Mouse (Mus musculus): ENCODE measurements around the gene Smap2. TPM values are rescaled to one million over a fixed set of nuclear protein-coding genes. Genes with fewer than 3 reads are reported as not detected.

Gene Smap2
- total RNA-seq, 4 experiments from 2014 or later = 151 to 166 (median 157) TPM

DNA sequence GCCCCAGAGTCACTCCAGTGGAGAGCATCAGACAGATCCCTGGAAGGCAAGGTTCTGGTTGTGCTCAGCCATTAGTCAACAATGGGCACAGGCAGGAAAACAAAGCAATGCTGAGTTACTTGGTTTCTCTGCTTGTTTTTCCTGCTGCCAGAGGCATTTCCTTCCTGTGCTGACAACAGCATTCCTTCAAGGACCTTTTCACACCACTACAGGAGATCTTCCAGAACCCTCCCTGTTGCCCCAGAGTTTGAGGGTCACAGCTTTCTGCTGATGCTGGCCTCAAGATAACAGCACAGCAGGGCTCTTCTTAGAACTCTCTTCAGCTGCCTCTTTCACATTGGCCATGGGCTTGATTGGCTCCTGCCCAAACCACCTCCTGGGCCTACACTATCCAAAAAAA lies 4.9 kb upstream of the Smap2 start:
- DNase-seq (ENCODE audit: low spot score in 2 of 2) = no peak

DNA sequence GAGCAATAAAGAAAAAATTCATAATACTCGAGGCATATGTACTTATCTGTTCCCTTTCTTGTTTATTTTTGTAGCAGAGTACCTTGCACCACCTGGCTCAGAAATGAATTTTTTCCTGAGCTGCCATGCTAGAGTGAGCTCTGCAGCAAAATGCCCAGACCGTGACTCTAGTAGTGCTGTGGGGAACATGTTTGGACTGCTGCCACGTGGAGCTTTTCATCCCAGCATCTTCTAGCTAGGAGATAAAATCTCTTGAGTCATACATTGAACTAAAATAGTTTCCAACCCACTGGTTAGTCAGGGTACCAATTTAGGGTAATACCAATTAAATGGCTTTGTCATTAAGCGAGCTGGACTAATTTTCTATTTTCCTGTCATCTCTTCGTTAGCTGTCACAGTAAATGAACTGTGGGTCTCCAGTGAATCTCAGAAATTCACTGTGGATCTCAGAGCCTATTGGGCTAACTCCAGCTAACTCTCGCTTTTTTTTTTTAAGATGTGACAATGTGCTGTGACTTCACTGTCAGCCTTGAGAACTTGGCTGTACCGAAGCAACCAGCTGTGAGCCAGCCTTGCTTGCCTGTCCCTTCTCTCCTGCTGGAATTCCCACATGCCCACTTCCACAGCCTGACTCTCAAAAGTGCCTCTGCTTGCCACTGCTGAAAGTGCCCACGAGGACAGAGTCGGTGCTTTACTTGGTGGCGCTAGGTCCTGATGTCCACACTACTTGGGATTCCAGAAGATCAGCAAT lies 3.2 kb upstream of the Smap2 start:
- no peak for DNase-seq (ENCODE audit: low spot score in 2 of 2)

DNA sequence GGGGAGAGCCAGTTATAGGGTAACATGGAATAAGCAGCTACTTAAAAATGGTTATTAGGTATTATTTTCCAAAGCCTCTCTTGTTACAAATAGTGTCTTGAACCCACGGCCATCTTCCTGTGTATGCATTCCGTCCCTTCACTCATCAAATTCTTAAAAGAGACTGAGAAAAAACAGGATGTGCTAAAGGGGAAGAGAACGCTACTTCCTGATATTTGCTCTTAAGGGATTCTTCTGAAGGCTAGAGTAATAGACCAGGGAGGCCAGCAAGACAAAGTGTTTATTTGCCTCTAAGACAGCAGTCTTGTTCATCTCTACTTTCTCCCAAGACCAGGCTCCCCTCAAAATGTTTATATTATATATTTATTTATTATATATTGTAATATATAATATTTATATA lies 1.2 kb upstream of the Smap2 start:
- DNase-seq (ENCODE audit: low spot score in 2 of 2) = no peak

DNA sequence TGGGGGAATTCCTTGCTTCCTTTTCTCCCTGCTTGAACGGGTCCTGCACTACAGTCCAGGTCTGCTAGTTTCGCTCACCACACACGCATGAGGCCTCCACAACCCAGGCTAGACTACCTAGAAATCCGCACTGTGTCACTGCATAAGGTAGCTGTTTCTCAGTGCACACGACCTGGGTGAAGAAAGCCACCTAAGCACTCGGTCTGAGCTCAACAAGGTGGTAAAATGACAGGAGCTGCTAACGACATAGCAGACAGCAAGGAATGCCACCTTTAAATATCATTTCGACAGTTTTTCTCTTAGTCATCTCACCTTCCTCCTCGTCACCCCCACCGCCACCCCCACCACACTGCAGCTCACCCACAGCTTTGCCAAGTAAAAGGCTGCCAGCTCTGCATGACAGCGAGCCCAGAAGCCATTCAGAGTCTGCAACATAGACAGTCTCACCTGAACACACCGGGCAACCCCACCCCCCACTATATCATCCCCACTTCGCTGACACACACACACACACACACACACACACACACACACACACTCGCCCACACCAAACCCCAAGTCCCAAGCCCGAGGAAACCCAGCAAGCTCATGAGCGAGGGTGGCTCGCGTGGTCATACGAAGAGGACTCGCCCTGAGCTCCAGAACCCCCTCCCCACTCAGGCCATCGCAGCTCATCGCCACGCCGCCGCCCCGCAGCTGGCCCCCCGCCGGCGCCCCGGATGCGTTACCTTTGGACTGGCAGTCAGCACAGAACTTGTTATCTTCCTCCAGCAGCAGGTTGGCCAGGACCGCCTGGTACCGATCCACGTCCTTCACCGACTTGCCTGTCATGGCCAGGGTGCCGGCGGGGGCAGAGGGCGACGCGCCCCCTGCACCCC lies 787 bp downstream of the Smap2 start:
- peak in 1 of 2 experiments; percentile 40 for DNase-seq (ENCODE audit: low spot score in 2 of 2)

DNA sequence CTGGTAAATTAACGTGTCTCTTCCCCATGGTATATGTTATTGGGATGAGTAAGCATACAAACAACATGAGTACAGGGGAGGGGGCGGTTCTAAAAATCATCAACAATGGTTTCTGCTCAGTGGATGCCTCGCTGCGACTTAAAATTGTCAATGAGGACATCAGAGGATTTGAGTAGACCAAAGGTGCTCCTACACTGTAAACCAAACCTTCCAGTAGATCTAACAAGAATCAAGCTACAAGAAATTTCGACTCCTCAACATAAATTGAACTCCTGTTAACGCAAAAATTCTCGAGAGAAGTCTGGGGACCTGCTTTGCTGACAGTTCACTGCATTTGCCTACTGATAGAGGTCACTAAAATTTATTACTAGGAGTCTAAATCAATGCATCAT lies 1.8 kb downstream of the Smap2 start:
- DNase-seq (ENCODE audit: low spot score in 2 of 2) = no peak

DNA sequence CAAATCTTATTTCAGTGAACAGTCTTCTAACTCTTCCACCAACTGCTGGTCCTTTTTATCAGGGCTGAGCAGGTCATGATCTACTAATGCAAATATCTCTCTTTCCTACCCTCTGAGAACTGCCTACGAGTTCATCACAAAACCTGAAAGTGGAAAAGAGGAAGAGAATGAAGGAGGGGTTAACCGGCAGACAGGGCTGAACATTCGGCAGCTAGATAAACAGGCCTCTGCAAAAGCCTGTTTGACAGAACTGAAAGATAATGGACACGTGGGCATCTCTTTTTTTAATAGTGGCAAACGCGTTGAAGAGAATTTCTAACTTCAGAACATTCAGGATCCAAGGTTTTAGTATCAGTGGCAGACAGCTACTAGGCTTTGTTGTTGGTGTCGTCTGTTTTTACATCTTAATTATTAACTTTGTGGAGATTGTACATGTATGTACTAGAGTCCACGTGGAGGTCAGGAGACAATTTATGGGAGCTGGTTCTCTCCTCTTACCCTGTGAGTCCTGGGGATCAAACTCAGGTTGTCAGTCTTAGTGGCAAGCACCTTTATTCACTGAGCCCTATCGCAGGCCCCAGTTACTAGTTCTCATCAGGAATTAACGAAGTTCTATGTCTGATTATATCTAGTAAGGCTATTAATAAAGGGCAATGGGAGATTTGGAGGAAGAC lies 2.3 kb downstream of the Smap2 start:
- DNase-seq (ENCODE audit: low spot score in 2 of 2) = no peak

DNA sequence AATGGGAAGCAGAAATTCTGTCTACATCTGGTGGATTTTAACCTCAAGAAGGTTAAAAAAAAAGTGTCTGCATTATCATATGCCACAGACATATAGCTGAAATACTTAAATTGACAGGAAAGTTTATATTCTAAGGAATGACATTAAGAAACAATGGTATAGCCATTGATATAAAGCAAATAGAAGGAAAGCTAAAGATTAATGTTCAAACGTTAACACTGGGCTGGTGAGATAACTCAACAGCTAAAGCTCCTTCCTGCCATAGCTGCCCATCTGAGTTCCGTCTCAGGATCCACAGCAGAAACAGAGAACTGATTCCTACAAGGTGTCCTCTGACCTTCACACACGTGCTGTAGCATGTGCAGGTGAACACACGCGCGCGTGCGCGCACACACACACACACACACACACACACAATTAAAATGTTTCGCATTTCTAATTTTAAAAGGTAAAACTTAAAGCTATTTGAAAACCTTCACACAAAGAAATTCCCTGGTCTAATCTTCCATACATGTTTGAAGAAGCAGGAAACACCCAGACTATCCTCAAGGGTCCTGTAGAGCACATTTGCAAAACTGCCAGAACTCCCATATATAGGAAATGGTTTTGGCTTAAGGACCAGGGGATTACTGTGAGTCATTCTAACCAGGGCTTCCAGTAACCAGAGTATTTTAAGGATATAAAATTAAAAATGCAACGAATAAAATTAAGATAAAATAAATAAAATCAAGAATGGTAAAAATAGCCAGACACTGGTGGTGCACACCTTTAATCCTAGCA lies 6.1 kb downstream of the Smap2 start:
- no peak for DNase-seq (ENCODE audit: low spot score in 2 of 2)

DNA sequence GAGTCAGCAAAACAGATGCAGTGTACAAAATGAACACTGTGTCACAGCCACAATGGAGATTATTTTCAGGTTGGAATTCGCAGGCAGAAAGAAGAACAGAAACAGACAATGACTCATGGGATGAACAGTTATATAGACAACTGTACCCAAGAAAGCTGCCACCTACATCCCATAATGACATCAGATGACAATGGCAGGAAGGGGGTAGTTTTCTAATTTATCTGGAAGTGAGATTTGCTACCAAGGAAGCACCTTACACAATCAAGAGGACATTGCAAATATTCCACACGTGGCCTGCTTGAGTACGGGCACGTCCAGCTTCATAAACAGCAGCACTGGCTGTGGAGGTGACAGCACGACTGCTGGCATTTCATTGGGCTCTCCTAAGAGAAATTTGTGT lies 7.9 kb downstream of the Smap2 start:
- DNase-seq (ENCODE audit: low spot score in 2 of 2) = no peak

DNA sequence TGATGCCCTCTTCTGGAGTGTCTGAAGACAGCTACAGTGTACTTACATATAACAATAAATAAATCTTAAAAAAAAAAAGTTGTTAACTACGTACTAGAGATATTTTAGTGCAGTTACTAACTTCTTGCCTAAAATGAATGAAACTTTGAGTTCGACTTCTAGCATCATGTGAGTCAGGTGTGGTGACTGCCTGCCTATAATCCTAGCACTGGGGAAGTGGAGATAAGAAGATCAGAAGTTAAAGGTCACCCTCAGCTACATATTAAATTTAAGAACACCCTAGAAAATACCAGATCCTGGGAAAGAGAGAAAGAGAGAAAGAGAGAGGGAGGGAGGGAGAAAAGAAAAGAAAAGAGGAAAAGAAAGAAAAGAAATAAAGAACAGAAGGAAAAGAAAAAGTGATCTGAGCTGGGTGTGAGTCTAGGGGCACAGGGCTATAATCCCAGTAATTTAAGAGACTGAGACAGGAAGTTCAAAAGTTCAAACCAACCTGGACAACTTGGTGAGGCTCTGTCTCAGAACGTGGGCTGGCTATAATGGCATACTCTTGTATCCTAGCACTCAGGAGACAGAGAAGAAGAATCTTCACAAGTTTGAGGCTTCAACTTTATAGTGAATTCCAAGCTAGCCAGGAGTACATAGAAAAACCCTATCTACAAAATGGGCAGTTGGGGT lies 8.8 kb downstream of the Smap2 start:
- DNase-seq (ENCODE audit: low spot score in 2 of 2) = no peak

DNA sequence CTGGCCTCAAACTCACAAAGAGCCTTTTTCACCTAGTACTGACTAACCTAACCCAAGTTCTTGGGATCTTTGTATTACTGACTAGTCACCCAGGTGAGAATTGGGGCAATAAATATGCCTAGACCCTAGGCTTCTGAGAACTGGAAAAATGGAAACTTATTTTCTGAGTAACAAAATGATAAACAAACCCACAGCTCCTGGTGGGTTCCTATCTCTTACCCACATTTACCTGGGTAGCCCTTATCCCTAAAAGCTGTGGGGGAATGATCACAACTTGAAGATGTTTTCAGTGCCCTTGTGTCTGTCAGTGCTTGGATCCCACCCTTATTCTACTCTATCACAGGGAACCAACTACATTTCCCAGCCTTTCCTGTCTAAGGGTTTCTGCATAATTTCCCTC lies 10.0 kb downstream of the Smap2 start:
- DNase-seq (ENCODE audit: low spot score in 2 of 2) = no peak

DNA sequence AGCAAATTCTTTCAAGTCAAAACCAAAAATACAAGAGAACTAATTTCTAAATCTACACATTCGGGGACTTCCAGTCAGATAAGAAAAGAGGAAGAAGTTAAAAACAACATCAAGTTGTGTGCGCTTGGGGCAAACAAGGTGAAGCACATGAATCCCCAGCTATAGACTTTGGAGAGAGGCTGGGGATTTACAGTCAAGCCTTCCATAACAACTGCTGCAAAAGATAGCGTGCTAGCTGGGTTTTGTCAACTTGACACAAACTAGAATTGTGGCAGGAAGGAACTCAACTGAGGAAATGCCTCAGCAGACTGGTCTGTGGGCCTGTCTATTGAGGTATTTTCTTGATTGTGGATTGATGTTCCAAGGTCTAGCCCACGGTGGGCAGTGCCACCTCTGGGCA lies 12.4 kb downstream of the Smap2 start:
- DNase-seq (ENCODE audit: low spot score in 2 of 2) = no peak

DNA sequence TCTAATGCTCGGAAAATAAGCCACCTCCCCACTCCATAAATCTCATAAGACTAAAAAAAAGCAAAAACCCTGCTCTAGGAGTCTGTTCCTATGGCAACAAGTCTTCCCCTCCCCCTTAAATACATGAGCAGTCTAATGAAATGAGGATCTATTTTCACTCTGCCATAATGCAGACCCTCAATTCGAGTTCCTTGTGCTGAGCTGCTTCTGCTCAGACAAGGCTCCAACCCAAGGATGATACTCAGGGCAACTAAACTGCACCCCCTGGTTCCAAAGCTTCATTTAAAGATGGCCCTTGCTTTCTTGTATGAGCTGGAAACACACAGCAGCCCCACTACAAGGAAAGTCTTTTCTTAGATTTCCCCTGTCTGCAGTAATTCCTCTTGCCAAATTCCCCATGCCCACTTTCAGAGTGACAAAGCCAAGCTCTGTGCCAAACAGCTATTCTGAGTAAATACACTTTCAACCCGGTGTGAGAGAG lies 13.4 kb downstream of the Smap2 start:
- DNase-seq (ENCODE audit: low spot score in 2 of 2) = no peak

DNA sequence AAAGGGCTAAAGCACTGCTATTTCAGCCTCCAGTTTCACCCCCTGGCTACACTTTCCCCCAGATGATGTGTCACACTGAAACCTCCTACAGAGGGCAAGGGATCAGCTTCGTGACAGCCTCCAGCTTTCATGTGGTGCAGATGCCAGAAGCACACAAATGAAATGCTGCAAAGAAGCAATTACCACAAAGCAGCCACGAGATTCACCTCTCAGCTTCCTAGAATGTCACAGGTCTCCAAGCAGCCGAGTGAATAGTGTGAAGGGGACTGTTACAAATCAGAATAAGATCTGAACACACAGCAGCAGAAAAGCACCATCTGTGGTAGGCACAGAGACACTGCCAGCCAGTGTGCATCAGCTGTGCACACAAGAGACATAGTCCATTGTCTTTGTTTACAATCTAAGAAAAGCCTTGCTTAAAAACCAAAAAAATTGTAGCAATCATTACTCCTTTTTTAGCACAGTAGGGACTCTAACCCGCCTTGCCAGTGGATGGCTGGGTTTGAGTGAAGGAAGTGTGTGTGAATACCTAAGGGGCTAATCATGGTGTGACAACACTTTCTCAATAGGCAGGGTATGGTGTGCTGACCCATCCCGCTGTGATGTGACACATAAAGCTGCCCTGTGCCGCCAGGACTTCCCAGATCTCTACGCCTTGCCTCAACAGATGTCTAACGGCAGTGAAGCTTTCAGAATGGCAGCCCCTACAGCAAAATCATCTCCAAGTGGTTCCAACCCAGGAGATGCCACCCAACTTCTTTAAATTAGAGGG lies 14.5 kb downstream of the Smap2 start:
- no peak for DNase-seq (ENCODE audit: low spot score in 2 of 2)

DNA sequence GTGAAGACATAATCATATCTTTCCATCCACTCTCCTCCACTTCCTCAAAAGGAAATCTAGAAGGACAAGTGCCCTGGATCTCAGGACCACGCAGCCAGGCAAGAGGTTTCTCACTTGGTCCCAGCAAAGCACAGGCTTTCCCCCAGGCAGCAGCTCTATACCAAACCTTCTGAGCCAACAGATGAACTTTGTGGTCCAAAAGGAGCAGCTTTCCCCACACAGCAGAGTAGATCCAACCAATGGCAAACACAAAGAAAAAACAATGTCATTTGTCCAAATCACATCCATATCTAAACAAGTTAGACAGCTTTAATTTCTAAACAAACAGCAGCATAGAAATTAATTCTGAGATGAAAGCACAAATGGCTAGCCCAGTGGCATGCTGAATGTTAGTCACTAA lies 15.4 kb downstream of the Smap2 start:
- DNase-seq (ENCODE audit: low spot score in 2 of 2) = no peak

DNA sequence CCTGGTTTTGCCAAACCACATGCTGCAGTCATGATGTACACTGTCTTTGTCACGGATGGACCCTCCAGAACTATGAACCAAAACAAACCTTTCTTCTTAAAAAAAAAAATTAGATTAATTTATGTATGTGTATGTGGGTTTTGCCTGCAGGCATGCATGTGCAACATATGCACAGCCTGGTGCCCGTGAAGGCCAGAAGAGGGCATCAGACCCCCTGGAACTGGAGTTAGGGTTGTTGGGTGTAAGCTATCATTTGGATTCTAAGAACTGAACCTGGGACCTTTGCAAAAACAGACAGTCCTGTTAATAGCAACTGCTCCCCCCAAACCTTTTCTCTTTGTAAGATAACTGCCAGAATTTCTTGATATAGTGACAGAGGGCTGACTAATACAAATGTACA lies 16.0 kb downstream of the Smap2 start:
- no peak for DNase-seq (ENCODE audit: low spot score in 2 of 2)

DNA sequence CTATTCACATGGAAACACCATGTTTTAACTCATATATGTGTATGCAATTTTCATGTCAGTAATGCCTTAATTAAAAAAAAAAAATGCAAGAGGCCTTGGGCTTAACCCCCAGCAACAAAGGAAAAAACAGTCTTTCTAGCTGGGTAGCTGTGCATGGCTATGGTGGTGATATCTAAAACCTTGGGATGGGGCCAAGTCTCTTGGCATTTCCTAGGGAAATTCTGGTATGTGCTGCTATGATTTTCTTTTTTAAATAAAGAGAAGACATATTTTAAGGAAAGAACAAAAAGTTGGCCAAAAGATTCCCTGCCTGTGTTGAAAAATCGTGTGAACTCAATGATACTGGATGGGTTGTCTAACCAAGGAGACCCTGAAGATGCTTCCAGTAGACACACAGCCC lies 21.1 kb downstream of the Smap2 start:
- DNase-seq (ENCODE audit: low spot score in 2 of 2) = no peak

DNA sequence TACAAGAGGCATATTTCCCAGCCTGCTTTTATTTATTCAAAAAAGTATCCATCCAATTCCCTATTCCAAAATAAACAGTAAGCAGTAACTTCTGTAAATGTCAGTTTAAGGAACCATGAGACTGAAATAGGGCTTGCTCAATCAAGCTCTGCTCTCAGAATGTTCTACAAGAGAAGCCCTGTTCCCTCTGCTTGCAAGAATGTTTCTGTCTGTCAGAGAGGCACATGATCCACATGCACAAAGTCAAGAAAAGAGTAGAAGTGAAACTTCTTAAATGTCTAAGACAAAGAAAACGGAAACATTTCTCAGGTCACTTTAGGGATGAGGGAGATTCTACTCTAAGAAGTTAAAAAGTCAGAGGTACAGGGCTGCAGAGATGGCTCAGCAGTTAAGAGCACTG lies 24.0 kb downstream of the Smap2 start:
- DNase-seq (ENCODE audit: low spot score in 2 of 2) = no peak

DNA sequence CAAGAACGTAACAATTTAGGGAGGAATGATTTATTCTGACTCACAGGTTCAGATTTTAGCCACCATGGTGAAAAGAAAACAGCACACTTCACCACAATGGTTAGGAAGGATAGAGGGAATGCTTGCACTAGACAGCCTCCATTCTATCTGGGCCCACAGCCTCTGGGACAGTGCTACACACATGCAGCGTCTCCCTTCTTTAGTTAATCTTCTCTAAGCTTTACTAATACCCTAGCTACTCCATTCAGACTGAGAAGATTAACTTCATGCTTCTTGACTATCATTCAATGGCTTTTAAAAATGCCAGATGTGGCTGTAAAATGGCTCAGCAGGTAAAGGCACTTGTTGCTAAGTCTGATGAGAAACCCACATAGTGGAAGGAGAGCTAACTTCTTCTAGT lies 24.8 kb downstream of the Smap2 start:
- no peak for DNase-seq (ENCODE audit: low spot score in 2 of 2)

DNA sequence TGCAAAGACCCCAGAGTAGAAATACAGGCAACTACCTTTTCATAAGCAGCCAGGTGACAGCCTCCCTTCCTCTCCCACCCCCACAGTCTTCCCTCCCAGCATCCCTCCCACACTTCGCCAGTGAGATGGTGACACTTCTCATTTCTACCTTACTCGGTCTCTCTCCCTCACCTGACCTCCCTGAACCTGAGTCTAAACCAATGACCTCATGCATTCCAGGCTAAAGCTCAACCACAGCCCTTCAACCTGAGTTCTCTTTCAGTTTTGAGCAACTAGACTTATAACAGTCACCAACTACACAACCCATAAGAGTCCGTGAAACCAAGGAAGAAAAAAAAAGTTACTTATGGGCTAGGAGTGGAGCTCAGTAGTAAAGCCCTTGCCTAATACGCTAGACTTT lies 29.7 kb downstream of the Smap2 start:
- no peak for DNase-seq (ENCODE audit: low spot score in 2 of 2)

DNA sequence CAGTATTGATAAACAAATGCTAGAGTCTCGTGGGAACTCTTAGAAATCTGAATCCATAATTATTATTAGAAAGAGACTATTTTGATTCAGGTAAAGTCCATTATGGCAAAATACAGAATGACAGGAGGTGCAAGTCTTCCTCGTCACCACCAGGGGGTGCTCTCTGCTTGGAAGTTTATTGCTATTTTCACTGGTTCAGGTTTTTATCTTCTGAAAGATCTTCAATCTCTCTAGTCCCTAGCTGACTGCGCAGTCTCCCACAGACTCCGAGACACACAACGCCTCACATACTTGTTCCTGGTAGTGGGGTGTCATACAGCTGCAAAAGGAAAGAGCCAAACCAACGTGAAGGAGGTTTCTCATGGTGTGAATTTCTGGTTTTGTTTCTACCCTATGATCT lies 30.6 kb downstream of the Smap2 start:
- no peak for DNase-seq (ENCODE audit: low spot score in 2 of 2)
